Mouse (Mus musculus): Measurements from ENCODE around the gene E2f1.

Gene E2f1

DNA sequence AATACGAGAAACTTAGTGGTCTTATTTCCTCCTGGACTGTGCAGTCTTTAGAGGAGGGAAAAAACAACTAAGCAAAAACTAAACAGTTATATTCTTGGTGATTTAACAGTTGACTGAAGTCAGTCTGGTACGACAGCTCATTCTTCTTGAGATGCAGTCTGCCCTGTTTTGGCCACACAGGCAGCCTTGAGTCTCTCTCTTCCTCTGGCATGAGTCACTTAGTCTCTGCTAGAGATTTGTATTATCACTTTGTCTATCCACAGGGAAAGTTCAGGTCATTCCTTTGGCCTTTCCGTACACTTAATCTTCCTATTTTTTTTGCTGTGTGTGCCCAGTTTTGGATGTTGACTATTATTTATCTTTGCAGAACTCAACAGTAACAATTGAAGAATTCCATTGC, 59.6 kb downstream of the E2f1 start:
- TF ChIP-seq GATA4 (IDR thresholded peaks at IDR 0.05; ENCODE audit: insufficient replicate concordance, low read length) = no peak

Data from liver, adult (tissue).